Mouse (Mus musculus) small intestine, adult 2 months (tissue): ENCODE data around the gene Hnf1a. TPM values are rescaled to one million over a fixed set of nuclear protein-coding genes. Genes with fewer than 3 reads are reported as not detected.
A peak's percentile ranks its signal among the peaks of the same experiment; 100 is the strongest.

ENCODE experiments used
- H3K27ac ChIP-seq: fragments of 200-500 bp; 2 replicates; pipeline ENCODE4 v1.5.1; 2012; ENCODE audit warnings: low read depth, low read length, control low read depth, inconsistent platforms; ENCODE audit not compliant: insufficient read depth
- H3K27me3 ChIP-seq: fragments of 200-500 bp; 2 replicates; pipeline ENCODE4 v1.6.1; 2012; ENCODE audit warnings: mild to moderate bottlenecking, moderate library complexity, low read length, inconsistent platforms; ENCODE audit not compliant: control insufficient read depth, insufficient read depth
- H3K36me3 ChIP-seq: fragments of 200-500 bp; 2 replicates; pipeline ENCODE4 v1.6.1; 2012; ENCODE audit warnings: mild to moderate bottlenecking, low read length, control low read depth, inconsistent platforms; ENCODE audit not compliant: control insufficient read depth, insufficient read depth
- H3K4me1 ChIP-seq: fragments of 200-500 bp; 2 replicates; pipeline ENCODE4 v1.6.1; 2012; ENCODE audit warnings: low read length, inconsistent platforms, mixed read lengths; ENCODE audit not compliant: control insufficient read depth, insufficient read depth, insufficient read length
- H3K4me3 ChIP-seq: fragments of 200-500 bp; 2 replicates; pipeline ENCODE4 v1.5.1; 2012; ENCODE audit warnings: low read depth, mild to moderate bottlenecking, control low read depth, inconsistent platforms, low read length, moderate library complexity
- CTCF ChIP-seq: fragments of 200-500 bp; IDR thresholded peaks from 2 replicates; pipeline ENCODE4 v1.5.1; 2012; ENCODE audit warnings: low read depth, mild to moderate bottlenecking, control low read depth, inconsistent platforms, low read length, moderate library complexity, mixed read lengths; ENCODE audit not compliant: insufficient replicate concordance, insufficient read length; ENCODE audit errors: extremely low read depth
- POLR2A ChIP-seq: fragments of 200-500 bp; IDR thresholded peaks from 2 replicates; pipeline ENCODE4 v1.6.1; 2012; ENCODE audit warnings: low read depth, mild to moderate bottlenecking, control low read depth, inconsistent platforms, low read length, moderate library complexity
- WGBS: fragments of 180-500 bp; shearing (Covaris S2); methylation state at CpG from one replicate; pipeline ENCODE4 v1.1.7; 2018; 5-methylcytosine and 5-hydroxymethylcytosine counted together
- polyA plus RNA-seq: library from polyadenylated mRNA; depleted of rRNA; stranded (reverse); fragments of >200 nt; gene quantifications from 2 replicates; pipeline ENCODE4 v1.2.3, GENCODE M21; 2012

Gene Hnf1a
- polyA plus RNA-seq, 1 experiment: 46.9 TPM

DNA sequence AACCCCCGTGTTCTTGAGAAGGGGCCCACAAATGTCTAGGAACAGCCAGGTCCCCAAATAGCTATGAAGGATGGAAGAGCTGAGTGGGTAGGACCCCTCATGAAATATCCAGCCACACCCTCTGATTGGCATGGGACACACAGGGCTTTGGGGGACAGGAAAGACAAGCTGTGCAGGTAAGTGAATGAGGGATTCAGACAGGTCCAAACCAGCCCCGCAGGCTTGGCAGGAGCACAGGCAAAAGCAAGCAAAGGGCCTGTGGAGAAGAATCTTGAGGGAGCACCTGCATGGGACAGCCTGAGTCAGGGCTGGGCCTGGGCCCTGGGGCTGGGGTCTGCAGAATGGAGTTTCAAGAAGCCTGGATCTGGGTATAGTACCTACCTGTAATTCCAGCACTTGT, 29.6 kb upstream of the Hnf1a start:
- Histone ChIP-seq H3K27ac (no peak overlapping the region), H3K4me3 (no peak overlapping the region), H3K4me1 (no peaks in the 10 kb centered on the region; the same call in 1 of the 2 replicates), H3K36me3 (no peaks in the 10 kb centered on the region), H3K27me3 (no peaks in the 10 kb centered on the region)
- 81% methylated on average over 2 of the region's 2 CpGs for WGBS
- no peak for TF ChIP-seq POLR2A
- TF ChIP-seq CTCF: no peak

DNA sequence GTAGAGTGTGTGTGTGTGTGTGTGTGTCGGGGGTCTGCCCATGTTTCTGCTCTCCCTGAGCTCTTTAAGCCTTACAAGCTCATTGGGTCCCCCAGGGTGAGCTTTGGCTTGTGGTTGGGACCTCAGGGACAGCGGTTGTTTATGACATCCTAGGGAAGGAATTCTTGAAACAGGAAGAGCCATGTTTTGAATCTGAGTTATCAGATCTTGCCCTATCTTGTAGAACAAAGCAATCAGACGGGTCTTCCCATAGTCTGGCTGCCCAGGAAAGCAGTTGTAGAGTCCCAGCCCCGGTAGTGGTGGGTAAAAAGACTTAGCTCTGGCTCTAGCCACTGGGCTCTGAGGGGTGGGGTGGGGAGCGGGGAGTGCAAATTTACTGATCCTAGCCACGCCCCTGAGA, 26.4 kb upstream of the Hnf1a start:
- no peak for TF ChIP-seq CTCF
- TF ChIP-seq POLR2A: no peak
- no peak overlapping the region for H3K4me3 ChIP-seq
- 71% methylated on average over 6 of the region's 6 CpGs for WGBS

DNA sequence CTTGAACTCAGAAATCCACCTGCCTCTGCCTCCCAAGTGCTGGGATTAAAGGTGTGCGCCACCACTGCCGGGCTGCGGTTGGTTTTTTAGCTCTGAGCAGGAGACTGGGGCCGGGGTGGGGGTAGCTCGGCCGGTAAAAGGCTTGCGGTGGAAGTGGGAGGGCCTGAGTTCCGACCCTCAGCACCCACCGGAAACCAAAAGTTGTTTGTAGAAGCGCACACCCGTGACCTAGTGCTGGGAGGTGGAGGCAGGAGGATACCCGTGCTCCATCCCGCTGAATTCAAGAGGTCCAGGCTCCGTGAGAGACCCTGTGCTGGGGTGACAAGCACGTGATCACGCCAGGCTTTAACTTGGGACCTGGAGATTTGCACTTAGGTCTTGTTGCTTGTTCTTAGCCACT, 25.6 kb upstream of the Hnf1a start:
- H3K36me3 ChIP-seq: no peaks in the 10 kb centered on the region
- H3K27me3 ChIP-seq: no peaks in the 10 kb centered on the region
- WGBS: 88% methylated on average over 16 of the region's 16 CpGs
- no peak overlapping the region for H3K4me3 ChIP-seq
- no peaks in the 10 kb centered on the region; the same call in none of the 2 replicates for H3K4me1 ChIP-seq
- no peak overlapping the region for H3K27ac ChIP-seq
- no peak for TF ChIP-seq CTCF
- TF ChIP-seq POLR2A: no peak

More for the DNA sequence above, 26.4 kb upstream of the Hnf1a start:
- no peaks in the 10 kb centered on the region for H3K27me3 ChIP-seq
- H3K36me3 ChIP-seq: no peaks in the 10 kb centered on the region
- no peak overlapping the region for H3K27ac ChIP-seq
- H3K4me1 ChIP-seq: no peaks in the 10 kb centered on the region; the same call in none of the 2 replicates

DNA sequence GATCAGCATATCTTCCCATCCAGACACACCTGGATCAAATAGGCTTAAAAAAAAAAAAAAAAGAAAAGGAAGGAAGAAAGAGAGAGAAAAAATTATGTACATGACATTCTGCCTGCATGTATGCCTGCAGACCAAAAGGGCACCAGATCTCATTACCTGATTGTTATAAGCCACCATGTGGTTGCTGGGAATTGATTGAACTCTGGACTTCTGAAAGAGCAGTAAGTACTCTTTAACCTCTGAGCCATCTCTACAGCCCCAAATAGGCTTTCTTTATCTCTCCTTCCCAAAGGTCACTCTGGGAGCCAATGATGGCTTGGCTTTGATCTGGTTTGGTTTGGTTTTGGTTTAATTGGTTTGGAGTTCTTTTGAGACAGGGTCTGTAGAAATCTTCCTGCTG, 14.2 kb upstream of the Hnf1a start:
- Histone ChIP-seq H3K4me1 (peaks cover 14% of the 10 kb centered on the region), H3K4me3 (no peak overlapping the region), H3K27ac (peak overlapping the region; percentile 87), H3K36me3 (no peaks in the 10 kb centered on the region), H3K27me3 (no peaks in the 10 kb centered on the region)
- TF ChIP-seq POLR2A (no peak), CTCF (no peak)

DNA sequence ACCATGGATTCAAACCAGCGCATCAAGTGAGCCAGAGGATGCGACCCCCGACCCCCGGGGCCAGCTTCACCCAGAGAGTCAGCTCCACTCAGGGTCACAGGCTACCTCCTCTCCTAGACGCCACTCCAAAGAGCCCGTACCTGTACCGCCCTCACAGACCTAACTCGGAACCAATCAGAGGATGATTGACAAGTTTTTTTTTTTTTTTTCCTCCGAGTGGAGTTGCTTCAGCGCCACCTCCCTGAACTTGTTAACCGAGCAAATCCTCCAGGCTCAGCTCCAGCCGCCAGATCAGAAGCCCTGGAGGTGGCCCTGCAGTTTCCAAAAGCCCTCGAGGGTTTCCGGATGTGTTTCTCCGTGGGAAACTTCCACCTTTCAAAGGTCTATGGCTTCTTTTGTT, 11.1 kb upstream of the Hnf1a start:
- no peak for TF ChIP-seq POLR2A
- no peak for TF ChIP-seq CTCF
- Histone ChIP-seq H3K36me3 (no peaks in the 10 kb centered on the region), H3K27me3 (no peaks in the 10 kb centered on the region), H3K4me3 (no peak overlapping the region), H3K4me1 (peaks cover 27% of the 10 kb centered on the region), H3K27ac (no peak overlapping the region)
- WGBS: 71% methylated on average over 15 of the region's 15 CpGs

DNA sequence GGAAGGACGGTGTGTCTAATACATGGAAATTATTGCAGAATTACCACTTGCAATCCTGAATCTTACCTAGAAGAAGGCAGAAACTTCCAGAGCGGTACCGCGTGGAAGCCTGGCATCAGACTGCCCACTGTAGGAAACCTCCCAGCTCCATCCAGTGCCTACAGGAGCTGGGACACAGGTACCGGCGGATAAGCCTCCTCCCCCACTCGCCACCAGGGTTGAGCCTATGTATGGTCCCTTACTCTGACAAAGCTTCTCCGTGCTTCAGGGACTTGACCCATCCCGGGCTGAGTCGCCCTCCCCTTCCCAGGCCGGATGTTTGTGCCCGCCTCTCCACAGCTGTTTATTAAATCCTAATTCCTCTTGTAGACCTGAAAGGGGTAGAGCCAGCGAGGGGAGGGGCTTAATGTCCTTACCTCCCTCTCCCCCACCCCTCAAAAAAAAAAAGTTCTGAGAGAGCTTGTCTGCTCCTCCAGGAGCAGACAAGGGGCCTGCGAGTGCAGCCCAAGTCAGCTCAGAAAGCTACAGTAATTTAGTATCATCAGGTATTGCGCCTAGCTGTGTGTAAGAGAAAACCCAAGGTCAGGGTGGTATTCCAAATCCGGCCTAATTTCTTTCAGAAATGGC, 9.3 kb upstream of the Hnf1a start:
- no peak for TF ChIP-seq POLR2A
- no peak for TF ChIP-seq CTCF
- peaks cover 28% of the 10 kb centered on the region for H3K4me1 ChIP-seq
- H3K36me3 ChIP-seq: no peaks in the 10 kb centered on the region
- WGBS: 65% methylated on average over 16 of the region's 16 CpGs
- H3K4me3 ChIP-seq: peak overlapping the region; percentile 45
- no peaks in the 10 kb centered on the region for H3K27me3 ChIP-seq
- peak overlapping the region; percentile 88 for H3K27ac ChIP-seq

DNA sequence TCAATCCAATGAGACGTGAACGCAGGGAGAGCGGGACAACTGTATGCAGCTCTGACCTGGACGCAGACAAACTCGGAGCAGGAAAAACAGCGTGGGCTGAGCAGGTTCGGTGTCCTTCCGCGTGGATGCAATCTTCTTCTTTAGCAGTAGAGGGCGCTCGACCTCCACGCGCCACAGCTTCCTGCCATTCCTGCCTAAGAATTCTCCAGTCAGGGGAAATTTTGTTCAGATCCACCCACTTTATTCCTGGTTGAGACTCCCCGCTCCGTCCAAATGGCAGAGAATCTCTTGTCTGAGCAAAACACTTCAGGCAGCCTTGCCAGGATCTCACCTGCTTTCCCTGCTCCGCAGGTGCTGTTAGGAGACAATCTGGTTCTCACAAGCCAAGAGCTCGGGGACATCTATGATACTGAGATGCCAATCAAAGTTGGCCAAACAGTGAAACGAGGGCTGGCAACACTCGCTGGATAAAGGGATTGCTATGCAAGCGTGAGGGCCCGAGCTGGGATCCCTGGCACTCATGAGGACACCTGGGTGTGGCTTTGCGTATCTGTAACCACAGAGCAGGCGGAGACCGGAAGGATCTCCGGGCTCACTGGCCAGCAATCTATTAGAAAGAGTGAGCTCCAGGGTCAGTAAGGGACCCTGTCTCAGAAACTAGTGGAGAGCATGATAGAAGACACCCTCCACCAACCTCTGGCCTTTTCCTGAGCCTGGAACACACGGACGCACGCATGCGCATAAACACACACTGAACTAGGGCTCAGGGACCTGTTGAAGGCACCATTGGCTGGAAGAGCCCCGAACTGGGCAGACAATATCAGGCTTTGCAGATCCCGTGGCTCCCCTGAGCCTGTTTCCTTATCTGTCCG, 8.6 kb upstream of the Hnf1a start:
- peak; percentile 98 for TF ChIP-seq CTCF
- no peak; the same call in 1 of the 2 replicates for TF ChIP-seq POLR2A

More for the DNA sequence above, 8.6 kb upstream of the Hnf1a start:
- H3K36me3 ChIP-seq: 0 out of 2 replicates have a peak, but pooled peaks cover 2% of the 10 kb centered on the region
- 15% methylated on average over 32 of the region's 32 CpGs for WGBS
- no peaks in the 10 kb centered on the region for H3K27me3 ChIP-seq
- H3K4me1 ChIP-seq: peaks cover 24% of the 10 kb centered on the region
- H3K4me3 ChIP-seq: peak overlapping the region; percentile 45
- peak overlapping the region; percentile 88 for H3K27ac ChIP-seq
